Mouse (Mus musculus): Measurements from ENCODE around the gene Gm973. TPM values are rescaled to one million over a fixed set of nuclear protein-coding genes. Genes with fewer than 3 reads are reported as not detected.

The Gm973 gene
- polyA plus RNA-seq, 1 experiment from 2014 or later, result 5.5 TPM

GRCm38 (mm10) chr1:59478911-59479310 is 37.2 kb upstream of the Gm973 start:
- ATAC-seq (no peak), DNase-seq (ENCODE audit: low spot score) (peak; percentile 33)
- 0 out of 2 replicates have a peak, but pooled peaks cover 1% of the 10 kb centered on the region for H3K27me3 ChIP-seq (replicated peaks; ENCODE audit: insufficient read depth, low read length)
- H3K9ac ChIP-seq (replicated peaks; ENCODE audit: low read depth), result no peak overlapping the region
- no peak overlapping the region for H3K4me2 ChIP-seq (replicated peaks; ENCODE audit: low read depth, low read length)
- H3K27ac ChIP-seq (ENCODE audit: low read length), result no peak overlapping the region
- peaks cover 5% of the 10 kb centered on the region; the same call in 1 of the 2 replicates for H3K4me1 ChIP-seq (ENCODE audit: insufficient read depth, low read depth, low read length)
- WGBS, result 44% methylated on average over 3 of the region's 3 CpGs
- H3K4me3 ChIP-seq (ENCODE audit: low read depth, low read length), result no peak overlapping the region
- no peaks in the 10 kb centered on the region for H3K36me3 ChIP-seq (ENCODE audit: insufficient read depth, low read length)
- TF ChIP-seq EP300 (IDR thresholded peaks at IDR 0.05) (no peak), CTCF (IDR thresholded peaks at IDR 0.05) (no peak)
- no peaks in the 10 kb centered on the region for H3K9me3 ChIP-seq (ENCODE audit: low read length)

GRCm38 (mm10) chr1:59480821-59481455 is 35.1 kb upstream of the Gm973 start:
- Histone ChIP-seq H3K27ac (ENCODE audit: low read length) (peak overlapping the region; percentile 90), H3K4me3 (ENCODE audit: low read depth, low read length) (peak overlapping the region; percentile 71), H3K4me1 (ENCODE audit: insufficient read depth, low read depth, low read length) (peaks cover 12% of the 10 kb centered on the region; the same call in 1 of the 2 replicates), H3K9ac (replicated peaks; ENCODE audit: low read depth) (peak overlapping the region; percentile 26), H3K4me2 (replicated peaks; ENCODE audit: low read depth, low read length) (peak overlapping the region; percentile 94), H3K27me3 (replicated peaks; ENCODE audit: insufficient read depth, low read length) (0 out of 2 replicates have a peak, but pooled peaks cover 4% of the 10 kb centered on the region), H3K9me3 (ENCODE audit: low read length) (no peaks in the 10 kb centered on the region), H3K36me3 (ENCODE audit: insufficient read depth, low read length) (no peaks in the 10 kb centered on the region)
- TF ChIP-seq EP300 (IDR thresholded peaks at IDR 0.05) (no peak), CTCF (IDR thresholded peaks at IDR 0.05) (no peak)
- WGBS, result 7% methylated on average over 23 of the region's 23 CpGs
- DNase-seq (ENCODE audit: low spot score) (no peak), ATAC-seq (no peak)

GRCm38 (mm10) chr1:59481456-59482291 is 34.4 kb upstream of the Gm973 start:
- H3K9ac ChIP-seq (replicated peaks; ENCODE audit: low read depth), result peak overlapping the region; percentile 64
- DNase-seq (ENCODE audit: low spot score) (peak; percentile 99), ATAC-seq (peak; percentile 95)
- H3K4me2 ChIP-seq (replicated peaks; ENCODE audit: low read depth, low read length), result peak overlapping the region; percentile 94
- H3K36me3 ChIP-seq (ENCODE audit: insufficient read depth, low read length), result no peaks in the 10 kb centered on the region
- 1% methylated on average over 54 of the region's 57 CpGs for WGBS
- 0 out of 2 replicates have a peak, but pooled peaks cover 4% of the 10 kb centered on the region for H3K27me3 ChIP-seq (replicated peaks; ENCODE audit: insufficient read depth, low read length)
- H3K27ac ChIP-seq (ENCODE audit: low read length), result peak overlapping the region; percentile 90
- peak; percentile 32 for TF ChIP-seq CTCF (IDR thresholded peaks at IDR 0.05)
- TF ChIP-seq EP300 (IDR thresholded peaks at IDR 0.05), result peak; percentile 47; the same call in 1 of the 2 replicates
- peaks cover 12% of the 10 kb centered on the region; the same call in 1 of the 2 replicates for H3K4me1 ChIP-seq (ENCODE audit: insufficient read depth, low read depth, low read length)
- peak overlapping the region; percentile 71 for H3K4me3 ChIP-seq (ENCODE audit: low read depth, low read length)
- no peaks in the 10 kb centered on the region for H3K9me3 ChIP-seq (ENCODE audit: low read length)

GRCm38 (mm10) chr1:59482331-59482695 is 33.8 kb upstream of the Gm973 start, which contains the start of gene Fzd7:
TSS of gene Fzd7 (plus strand) at chr1:59482424.
- ATAC-seq, result peak; percentile 54
- Histone ChIP-seq H3K4me2 (replicated peaks; ENCODE audit: low read depth, low read length) (peak within 1 kb of the TSS; percentile 94), H3K4me1 (ENCODE audit: insufficient read depth, low read depth, low read length) (peaks cover 15% of the 10 kb centered on the region; the same call in 1 of the 2 replicates), H3K9me3 (ENCODE audit: low read length) (no peaks in the 10 kb centered on the region), H3K36me3 (ENCODE audit: insufficient read depth, low read length) (no peaks in the 10 kb centered on the region), H3K27ac (ENCODE audit: low read length) (peak within 1 kb of the TSS; percentile 90), H3K9ac (replicated peaks; ENCODE audit: low read depth) (peak within 1 kb of the TSS; percentile 64), H3K4me3 (ENCODE audit: low read depth, low read length) (peak within 1 kb of the TSS; percentile 71), H3K27me3 (replicated peaks; ENCODE audit: insufficient read depth, low read length) (0 out of 2 replicates have a peak, but pooled peaks cover 4% of the 10 kb centered on the region)
- TF ChIP-seq CTCF (IDR thresholded peaks at IDR 0.05), result peak; percentile 1; the same call in 1 of the 2 replicates
- TF ChIP-seq EP300 (IDR thresholded peaks at IDR 0.05), result no peak
- 2% methylated on average over 25 of the region's 35 CpGs for WGBS
- no peak for DNase-seq (ENCODE audit: low spot score)

GRCm38 (mm10) chr1:59482696-59483520 is 33.2 kb upstream of the Gm973 start:
- Histone ChIP-seq H3K4me1 (ENCODE audit: insufficient read depth, low read depth, low read length) (peaks cover 15% of the 10 kb centered on the region; the same call in 1 of the 2 replicates), H3K27ac (ENCODE audit: low read length) (peak overlapping the region; percentile 88), H3K9ac (replicated peaks; ENCODE audit: low read depth) (peak overlapping the region; percentile 64), H3K4me3 (ENCODE audit: low read depth, low read length) (peak overlapping the region; percentile 71), H3K9me3 (ENCODE audit: low read length) (no peaks in the 10 kb centered on the region), H3K4me2 (replicated peaks; ENCODE audit: low read depth, low read length) (peak overlapping the region; percentile 94), H3K36me3 (ENCODE audit: insufficient read depth, low read length) (no peaks in the 10 kb centered on the region), H3K27me3 (replicated peaks; ENCODE audit: insufficient read depth, low read length) (0 out of 2 replicates have a peak, but pooled peaks cover 4% of the 10 kb centered on the region)
- DNase-seq (ENCODE audit: low spot score), result peak; percentile 56
- WGBS, result 1% methylated on average over 61 of the region's 88 CpGs
- TF ChIP-seq EP300 (IDR thresholded peaks at IDR 0.05), result no peak
- no peak for TF ChIP-seq CTCF (IDR thresholded peaks at IDR 0.05)
- ATAC-seq, result peak; percentile 10; the same call in 1 of the 2 replicates
